Mouse (Mus musculus): ENCODE data around the gene Ptprm. TPM values are rescaled to one million over a fixed set of nuclear protein-coding genes. Genes with fewer than 3 reads are reported as not detected.
A peak's percentile ranks its signal among the peaks of the same experiment; 100 is the strongest.

Gene Ptprm
- polyA plus RNA-seq, 1 experiment from 2014 or later, result 7.0 TPM

- Histone ChIP-seq H3K4me1 (ENCODE audit: control insufficient read depth, insufficient read depth, low read length) (no peaks in the 10 kb centered on the region), H3K4me3 (ENCODE audit: low read length) (no peak overlapping the region), H3K27me3 (replicated peaks; ENCODE audit: control insufficient read depth, insufficient read depth, low read length) (no peaks in the 10 kb centered on the region), H3K36me3 (ENCODE audit: control insufficient read depth, insufficient read depth, low read length) (no peaks in the 10 kb centered on the region), H3K4me2 (ENCODE audit: low read depth, low read length) (no peak overlapping the region), H3K9me3 (ENCODE audit: control insufficient read depth, low read length) (no peaks in the 10 kb centered on the region), H3K9ac (ENCODE audit: low read depth, low read length) (no peak overlapping the region), H3K27ac (ENCODE audit: low read length) (no peak overlapping the region)
- ATAC-seq, result no peak
- 86% methylated on average over 14 of the region's 14 CpGs for WGBS
Observed at GRCm38 (mm10) chr17:66769365-66770363, 584.6 kb downstream of the Ptprm start.

GRCm38 (mm10) chr17:66768689-66769275 lies 585.5 kb downstream of the Ptprm start:
- 59% methylated on average over 11 of the region's 11 CpGs for WGBS
- Histone ChIP-seq H3K4me2 (ENCODE audit: low read depth, low read length) (no peak overlapping the region), H3K9me3 (ENCODE audit: control insufficient read depth, low read length) (no peaks in the 10 kb centered on the region)

GRCm38 (mm10) chr17:66766166-66766565 lies 588.1 kb downstream of the Ptprm start:
- 82% methylated on average over 6 of the region's 6 CpGs for WGBS
- Histone ChIP-seq H3K4me3 (ENCODE audit: low read length) (no peak overlapping the region), H3K27ac (ENCODE audit: low read length) (no peak overlapping the region), H3K27me3 (replicated peaks; ENCODE audit: control insufficient read depth, insufficient read depth, low read length) (no peaks in the 10 kb centered on the region), H3K9ac (ENCODE audit: low read depth, low read length) (no peak overlapping the region), H3K36me3 (ENCODE audit: control insufficient read depth, insufficient read depth, low read length) (no peaks in the 10 kb centered on the region), H3K4me2 (ENCODE audit: low read depth, low read length) (no peak overlapping the region), H3K4me1 (ENCODE audit: control insufficient read depth, insufficient read depth, low read length) (peaks cover 8% of the 10 kb centered on the region), H3K9me3 (ENCODE audit: control insufficient read depth, low read length) (no peaks in the 10 kb centered on the region)
- no peak for ATAC-seq

More at GRCm38 (mm10) chr17:66768689-66769275, 585.5 kb downstream of the Ptprm start:
- no peak overlapping the region for H3K4me3 ChIP-seq (ENCODE audit: low read length)
- H3K27me3 ChIP-seq (replicated peaks; ENCODE audit: control insufficient read depth, insufficient read depth, low read length), result no peaks in the 10 kb centered on the region
- H3K27ac ChIP-seq (ENCODE audit: low read length), result no peak overlapping the region
- no peak for ATAC-seq
- H3K4me1 ChIP-seq (ENCODE audit: control insufficient read depth, insufficient read depth, low read length), result no peaks in the 10 kb centered on the region
- H3K9ac ChIP-seq (ENCODE audit: low read depth, low read length), result no peak overlapping the region
- no peaks in the 10 kb centered on the region for H3K36me3 ChIP-seq (ENCODE audit: control insufficient read depth, insufficient read depth, low read length)

DNA sequence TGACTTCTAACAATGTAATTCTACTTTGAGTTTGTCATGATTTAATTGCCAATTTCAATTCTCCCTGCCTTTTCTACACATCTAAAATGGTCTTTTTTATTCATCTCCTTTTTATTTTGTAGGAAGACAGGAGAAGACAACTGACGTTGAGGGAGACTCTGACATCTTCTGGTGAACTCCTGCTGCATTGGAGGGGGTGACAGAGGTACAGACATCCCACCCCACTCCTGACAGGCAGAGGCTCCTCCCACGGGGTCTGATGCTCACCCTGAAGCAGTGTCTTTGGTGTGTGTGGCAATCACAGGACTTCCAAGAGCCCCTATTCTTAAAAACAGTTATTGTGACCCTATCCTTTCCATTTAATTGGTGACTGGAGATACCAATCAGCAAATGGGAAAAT lies 589.8 kb downstream of the Ptprm start:
- ATAC-seq, result no peak
- no peaks in the 10 kb centered on the region for H3K9me3 ChIP-seq (ENCODE audit: control insufficient read depth, low read length)
- H3K36me3 ChIP-seq (ENCODE audit: control insufficient read depth, insufficient read depth, low read length), result no peaks in the 10 kb centered on the region
- WGBS, result 83% methylated on average over 2 of the region's 2 CpGs
- H3K27me3 ChIP-seq (replicated peaks; ENCODE audit: control insufficient read depth, insufficient read depth, low read length), result no peaks in the 10 kb centered on the region
- no peak overlapping the region for H3K4me3 ChIP-seq (ENCODE audit: low read length)
- no peak overlapping the region for H3K27ac ChIP-seq (ENCODE audit: low read length)
- H3K9ac ChIP-seq (ENCODE audit: low read depth, low read length), result no peak overlapping the region
- H3K4me2 ChIP-seq (ENCODE audit: low read depth, low read length), result no peak overlapping the region
- peaks cover 8% of the 10 kb centered on the region for H3K4me1 ChIP-seq (ENCODE audit: control insufficient read depth, insufficient read depth, low read length)

GRCm38 (mm10) chr17:66762716-66763115 lies 591.5 kb downstream of the Ptprm start:
- H3K27ac ChIP-seq (ENCODE audit: low read length), result no peak overlapping the region
- ATAC-seq, result no peak

GRCm38 (mm10) chr17:66761326-66762296 lies 592.6 kb downstream of the Ptprm start:
- no peak for ATAC-seq

More at GRCm38 (mm10) chr17:66762716-66763115, 591.5 kb downstream of the Ptprm start:
- Histone ChIP-seq H3K36me3 (ENCODE audit: control insufficient read depth, insufficient read depth, low read length) (no peaks in the 10 kb centered on the region), H3K9ac (ENCODE audit: low read depth, low read length) (no peak overlapping the region), H3K4me3 (ENCODE audit: low read length) (no peak overlapping the region), H3K4me2 (ENCODE audit: low read depth, low read length) (no peak overlapping the region), H3K9me3 (ENCODE audit: control insufficient read depth, low read length) (no peaks in the 10 kb centered on the region), H3K27me3 (replicated peaks; ENCODE audit: control insufficient read depth, insufficient read depth, low read length) (no peaks in the 10 kb centered on the region), H3K4me1 (ENCODE audit: control insufficient read depth, insufficient read depth, low read length) (peaks cover 8% of the 10 kb centered on the region)
- 78% methylated on average over 10 of the region's 10 CpGs for WGBS

DNA sequence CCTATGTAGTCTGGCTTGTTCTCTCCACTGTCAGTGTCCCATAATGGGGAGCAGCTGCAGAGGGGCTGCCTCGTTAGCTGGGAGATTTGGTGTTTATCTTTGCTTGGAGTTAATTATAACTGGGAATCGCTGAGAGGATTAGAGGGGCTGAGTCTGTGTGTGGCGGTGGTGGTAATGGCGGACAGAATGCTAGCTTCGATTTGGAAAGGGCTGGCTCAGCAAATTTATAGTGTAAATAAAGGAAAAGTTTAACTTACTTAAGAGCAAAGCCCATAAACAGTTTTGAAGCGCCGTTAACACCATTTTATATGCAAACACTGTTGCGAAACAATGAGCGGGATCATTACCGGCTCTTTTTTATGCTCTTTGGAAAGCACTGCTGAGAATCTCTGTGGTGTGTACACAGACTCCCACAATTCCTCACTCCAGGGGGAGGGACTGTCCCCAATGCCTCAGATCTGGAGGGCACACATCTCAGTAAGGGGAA lies 597.2 kb downstream of the Ptprm start:
- 15% methylated on average over 10 of the region's 10 CpGs for WGBS
- no peaks in the 10 kb centered on the region for H3K9me3 ChIP-seq (ENCODE audit: control insufficient read depth, low read length)
- peak overlapping the region; percentile 44 for H3K4me2 ChIP-seq (ENCODE audit: low read depth, low read length)
- H3K4me3 ChIP-seq (ENCODE audit: low read length), result peak overlapping the region; percentile 20
- ATAC-seq, result peak; percentile 76
- no peaks in the 10 kb centered on the region for H3K27me3 ChIP-seq (replicated peaks; ENCODE audit: control insufficient read depth, insufficient read depth, low read length)
- H3K27ac ChIP-seq (ENCODE audit: low read length), result peak overlapping the region; percentile 65
- H3K4me1 ChIP-seq (ENCODE audit: control insufficient read depth, insufficient read depth, low read length), result peaks cover 20% of the 10 kb centered on the region
- no peaks in the 10 kb centered on the region for H3K36me3 ChIP-seq (ENCODE audit: control insufficient read depth, insufficient read depth, low read length)
- 0 out of 2 replicates have a peak overlapping the region, but pooled peaks have one; percentile 30 for H3K9ac ChIP-seq (ENCODE audit: low read depth, low read length)

More at GRCm38 (mm10) chr17:66761326-66762296, 592.6 kb downstream of the Ptprm start:
- H3K27me3 ChIP-seq (replicated peaks; ENCODE audit: control insufficient read depth, insufficient read depth, low read length), result no peaks in the 10 kb centered on the region
- 0 out of 2 replicates have a peak overlapping the region, but pooled peaks have one; percentile 5 for H3K4me2 ChIP-seq (ENCODE audit: low read depth, low read length)
- no peaks in the 10 kb centered on the region for H3K9me3 ChIP-seq (ENCODE audit: control insufficient read depth, low read length)
- H3K36me3 ChIP-seq (ENCODE audit: control insufficient read depth, insufficient read depth, low read length), result no peaks in the 10 kb centered on the region
- no peak overlapping the region for H3K27ac ChIP-seq (ENCODE audit: low read length)
- WGBS, result 57% methylated on average over 26 of the region's 26 CpGs
- H3K4me3 ChIP-seq (ENCODE audit: low read length), result no peak overlapping the region
- H3K4me1 ChIP-seq (ENCODE audit: control insufficient read depth, insufficient read depth, low read length), result peaks cover 8% of the 10 kb centered on the region
- H3K9ac ChIP-seq (ENCODE audit: low read depth, low read length), result no peak overlapping the region

DNA sequence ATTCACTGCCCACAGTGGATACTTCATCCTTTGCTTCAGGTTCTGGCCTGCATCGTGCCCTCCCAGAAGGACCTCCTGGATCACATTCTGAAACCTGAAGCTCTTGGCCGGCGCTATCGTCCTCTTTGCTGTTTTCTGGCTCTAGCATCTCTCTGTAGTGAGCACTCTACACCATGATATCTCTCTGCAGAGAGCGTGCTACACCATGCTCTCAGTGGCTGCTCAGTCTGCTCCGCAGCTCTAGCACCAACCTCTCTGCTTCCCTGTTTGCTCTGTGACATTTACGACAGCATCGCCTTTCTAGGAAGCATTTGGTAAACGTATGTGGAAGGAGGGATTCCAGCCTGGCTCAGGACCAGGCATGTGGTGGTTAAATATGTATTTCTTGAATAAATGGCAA lies 597.8 kb downstream of the Ptprm start:
- Histone ChIP-seq H3K36me3 (ENCODE audit: control insufficient read depth, insufficient read depth, low read length) (no peaks in the 10 kb centered on the region), H3K4me3 (ENCODE audit: low read length) (peak overlapping the region; percentile 20; the same call in 1 of the 2 replicates), H3K9ac (ENCODE audit: low read depth, low read length) (0 out of 2 replicates have a peak overlapping the region, but pooled peaks have one; percentile 36), H3K9me3 (ENCODE audit: control insufficient read depth, low read length) (no peaks in the 10 kb centered on the region), H3K27ac (ENCODE audit: low read length) (peak overlapping the region; percentile 60), H3K4me1 (ENCODE audit: control insufficient read depth, insufficient read depth, low read length) (peaks cover 17% of the 10 kb centered on the region), H3K4me2 (ENCODE audit: low read depth, low read length) (peak overlapping the region; percentile 44), H3K27me3 (replicated peaks; ENCODE audit: control insufficient read depth, insufficient read depth, low read length) (no peaks in the 10 kb centered on the region)
- ATAC-seq, result peak; percentile 34
- WGBS, result 37% methylated on average over 9 of the region's 9 CpGs

Measured in intestine, embryonic 16.5 days (tissue).